Mouse (Mus musculus): ENCODE data around the gene Gm5108. TPM values are rescaled to one million over a fixed set of nuclear protein-coding genes. Genes with fewer than 3 reads are reported as not detected.

Gene Gm5108
- total RNA-seq, 2 experiments from 2014 or later = not detected

- no peak for DNase-seq (ENCODE audit: low spot score in 2 of 2)
Measured at GRCm38 (mm10) chr5:68020870-68021269, 79.4 kb downstream of the Gm5108 start.

Other genes starting within 250 kb of the Gm5108 start
- gene Atp8a1, start 94.2 kb upstream of the Gm5108 start, total RNA-seq (2021) = 10 to 100 TPM; 21.8 to 22.4 TPM
- not detected for gene Gm21905, start 4.8 kb downstream of the Gm5108 start, total RNA-seq (2021)
- gene Grxcr1, start 90.2 kb downstream of the Gm5108 start, total RNA-seq (2021) = not detected